Mouse (Mus musculus): ENCODE measurements around the gene Zfp36l2. TPM values are rescaled to one million over a fixed set of nuclear protein-coding genes. Genes with fewer than 3 reads are reported as not detected.

The Zfp36l2 gene
- polyA plus RNA-seq, 1 experiment, result 35.3 TPM

DNA sequence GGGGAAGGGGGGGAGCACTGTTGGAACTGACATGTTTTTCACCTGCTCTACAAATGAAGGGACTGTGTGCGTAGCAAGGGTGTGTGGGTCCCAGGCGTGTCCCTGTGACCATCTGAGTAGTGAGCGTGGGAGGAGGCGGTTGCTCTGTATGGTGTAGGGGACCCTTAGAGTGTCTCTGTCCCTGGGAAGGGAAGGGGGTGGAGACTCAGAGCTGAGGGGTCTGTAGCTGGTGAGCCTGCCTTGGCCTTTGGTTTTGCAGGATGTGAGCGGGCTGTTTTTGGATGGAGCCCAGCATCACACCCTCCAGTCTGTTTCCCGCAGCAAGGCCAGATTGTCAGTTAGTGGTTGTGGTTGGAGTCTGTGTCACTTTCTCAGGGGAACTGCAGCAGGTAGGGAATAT lies 46.1 kb downstream of the Zfp36l2 start:
- DNase-seq (ENCODE audit: low read depth, low spot score), result no peak
- 46% methylated on average over 6 of the region's 6 CpGs for WGBS

DNA sequence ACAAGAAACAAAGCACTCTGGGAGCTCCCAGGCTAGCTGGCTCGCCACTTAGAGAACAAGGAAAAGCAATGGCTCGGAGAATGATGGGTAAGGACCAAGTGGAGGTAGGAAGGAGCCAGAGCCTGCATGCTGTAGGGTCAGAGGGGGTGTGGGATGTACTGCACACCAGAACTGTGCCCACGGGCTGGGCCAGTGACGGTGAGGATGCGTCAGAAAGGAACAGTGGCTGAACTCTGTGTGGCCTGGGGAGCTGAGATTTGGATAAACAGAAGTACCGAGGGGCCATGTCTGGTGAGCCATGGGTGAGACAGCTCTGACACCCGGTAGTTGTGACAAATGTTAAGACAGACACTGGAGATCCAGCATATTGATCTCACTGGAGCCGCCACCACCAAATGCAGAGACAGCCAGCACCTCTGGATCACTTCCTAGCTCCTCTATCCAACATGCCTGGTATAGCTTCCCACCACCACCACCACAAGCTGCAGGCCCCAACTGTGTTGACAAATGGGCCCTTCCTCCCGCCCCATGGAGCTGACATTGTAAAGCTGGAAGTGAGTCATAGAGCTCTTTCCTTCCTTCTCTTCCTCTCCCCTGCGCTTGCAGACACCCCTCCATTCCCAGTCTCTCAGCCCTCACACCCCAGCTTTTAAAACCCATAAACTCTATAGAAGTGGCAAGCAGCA lies 46.8 kb downstream of the Zfp36l2 start:
- 34% methylated on average over 10 of the region's 10 CpGs for WGBS
- DNase-seq (ENCODE audit: low read depth, low spot score), result no peak

DNA sequence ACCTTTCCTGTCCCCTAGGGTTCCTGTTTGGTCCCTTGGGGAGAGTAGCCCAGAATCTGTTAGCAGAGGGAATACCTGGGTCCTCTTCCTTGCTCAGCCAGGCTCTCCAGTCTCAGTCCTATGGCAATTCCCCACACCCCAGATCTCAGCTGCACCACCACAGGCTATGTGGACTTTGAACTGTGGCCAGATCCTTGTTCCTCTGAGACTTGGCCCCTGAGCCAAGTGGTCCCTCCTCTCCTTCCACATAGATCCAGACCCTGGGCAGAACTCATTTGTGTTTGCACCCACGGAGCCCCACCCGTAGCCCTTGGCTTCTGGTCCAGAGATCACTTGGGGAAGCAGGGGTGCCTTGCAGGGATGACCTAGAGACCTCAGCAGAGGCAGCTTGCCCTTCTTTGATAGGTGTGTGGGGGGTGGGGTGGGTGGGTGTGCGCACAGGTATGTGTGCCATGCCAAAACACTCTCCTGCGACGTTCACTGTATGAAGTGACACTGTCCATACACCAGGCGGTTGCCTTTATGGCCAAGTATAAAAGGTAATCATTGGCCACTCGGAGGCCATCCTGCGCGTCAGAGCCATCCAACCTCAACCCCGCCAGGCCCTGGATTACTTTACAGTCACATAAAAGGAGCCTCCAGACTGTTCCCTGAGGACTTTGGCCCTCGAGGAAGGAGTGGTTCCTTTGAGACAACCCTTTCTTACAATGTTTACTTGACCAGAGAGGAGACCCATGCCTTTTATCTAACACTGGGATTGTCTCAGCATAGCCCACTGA lies 50.2 kb downstream of the Zfp36l2 start:
- WGBS, result 27% methylated on average over 11 of the region's 11 CpGs
- DNase-seq (ENCODE audit: low read depth, low spot score), result peak; percentile 99

DNA sequence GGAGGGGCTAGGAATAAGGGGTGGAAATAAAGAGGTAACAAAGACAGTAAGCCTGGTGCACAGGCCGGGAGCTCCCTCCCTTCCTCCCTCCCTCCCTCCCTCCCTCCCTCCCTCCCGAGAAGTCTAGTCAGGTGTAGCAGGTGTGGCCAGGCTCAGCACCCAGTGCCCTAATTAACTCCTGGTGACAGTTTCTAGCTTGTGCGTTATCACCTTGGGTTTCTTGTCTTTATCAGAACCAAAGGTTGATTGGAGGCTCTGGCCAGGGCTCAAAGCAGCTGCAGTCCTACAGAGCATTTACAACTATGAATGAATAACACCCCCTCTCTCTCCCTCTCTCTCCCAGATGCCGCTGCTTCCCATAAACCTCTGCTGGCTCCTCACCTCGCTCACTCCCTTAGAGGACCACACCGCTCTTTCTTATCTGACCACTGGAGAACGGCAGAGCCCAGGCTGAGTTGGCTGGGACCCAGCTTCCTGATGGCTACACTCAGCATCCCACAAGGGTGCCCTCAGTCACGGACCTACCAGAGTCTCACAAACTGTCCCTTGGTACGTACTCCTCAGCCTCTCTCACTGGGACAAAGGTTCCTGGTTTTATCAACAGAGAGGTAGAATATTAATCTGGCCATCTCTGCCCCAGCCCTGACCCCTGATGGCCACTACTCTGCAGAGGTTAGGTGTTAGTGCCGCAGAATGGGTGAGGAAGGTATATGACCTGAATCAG lies 50.9 kb downstream of the Zfp36l2 start:
- 24% methylated on average over 10 of the region's 10 CpGs for WGBS
- DNase-seq (ENCODE audit: low read depth, low spot score), result peak; percentile 76

DNA sequence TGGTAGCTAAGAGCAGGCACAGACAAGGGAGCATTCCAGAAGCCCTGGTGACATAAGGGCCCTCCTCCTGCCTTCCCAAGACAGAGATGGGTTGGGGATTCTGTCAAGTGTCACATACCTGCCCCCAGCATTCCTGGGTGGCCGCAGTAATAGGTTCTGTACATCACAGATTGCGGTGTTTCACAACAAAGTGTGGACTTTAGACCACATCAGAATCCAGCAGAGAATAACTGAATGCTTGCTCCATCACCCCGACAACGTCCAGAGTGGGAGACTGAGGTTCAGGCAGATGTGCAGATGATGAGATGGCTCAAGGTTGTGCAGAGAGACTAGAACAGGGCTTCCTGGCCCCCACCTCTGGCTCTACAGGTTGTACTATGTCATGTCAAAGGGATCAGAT lies 51.5 kb downstream of the Zfp36l2 start:
- 31% methylated on average over 4 of the region's 4 CpGs for WGBS
- no peak for DNase-seq (ENCODE audit: low read depth, low spot score)

DNA sequence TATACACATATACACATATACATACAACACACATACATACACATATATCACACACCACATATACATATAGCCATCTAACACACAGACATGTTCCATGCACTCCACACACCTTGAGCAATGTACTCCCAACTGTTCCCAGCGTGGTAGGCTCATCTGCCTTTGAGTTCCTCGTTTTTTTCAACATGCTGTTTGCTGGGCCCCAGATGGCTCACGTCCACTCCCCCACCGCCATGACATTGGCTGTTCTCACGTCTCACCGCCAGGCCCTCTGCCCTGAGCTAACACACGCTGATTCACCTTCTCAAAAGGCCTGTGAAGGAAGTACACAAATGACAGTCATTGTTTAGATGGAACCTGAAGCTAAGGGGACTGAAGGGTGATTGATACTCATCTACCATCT lies 52.5 kb downstream of the Zfp36l2 start:
- no peak for DNase-seq (ENCODE audit: low read depth, low spot score)
- 40% methylated on average over 7 of the region's 7 CpGs for WGBS
